In genomic region chr2:179441717-179442116, GRCm38 (mm10) we compare ENCODE assay signal across 11 mouse cellular contexts. TPM values are rescaled to one million over a fixed set of nuclear protein-coding genes. Genes with fewer than 3 reads are reported as not detected.
DNase-seq lines count a peak whose midpoint lies in the region; ATAC-seq and TF ChIP-seq lines count a peak whose summit lies in the region.
"Had no signal": no experiment of that assay in that cellular context is flagged by ENCODE, and none has a peak within 500 bp of the region (broad histone marks: within the 10 kb centered on the region; RNA-seq: fewer than 3 reads in every experiment).

No protein-coding gene starts in this region.

- no peaks in the 10 kb centered on the region for H3K36me3 ChIP-seq in forebrain, embryonic 12.5 days (replicated peaks)
- no peaks in the 10 kb centered on the region for H3K36me3 ChIP-seq in intestine, postnatal 0 days (ENCODE audit: control insufficient read depth, insufficient read depth)
- no peaks in the 10 kb centered on the region for H3K36me3 ChIP-seq in lung, postnatal 0 days (ENCODE audit: insufficient read depth, low read length)
- H3K36me3 ChIP-seq: G1E had no signal

- peaks cover 25% of the 10 kb centered on the region for H3K27me3 ChIP-seq in forebrain, embryonic 12.5 days
- peaks cover 30% of the 10 kb centered on the region for H3K27me3 ChIP-seq in intestine, postnatal 0 days (replicated peaks; ENCODE audit: control insufficient read depth, insufficient read depth, low read length)
- peaks cover 19% of the 10 kb centered on the region for H3K27me3 ChIP-seq in lung, postnatal 0 days (replicated peaks; ENCODE audit: insufficient read depth, low read length)

- H3K4me1 ChIP-seq in forebrain, embryonic 12.5 days = peaks cover 28% of the 10 kb centered on the region
- peaks cover 7% of the 10 kb centered on the region; the same call in 1 of the 2 replicates for H3K4me1 ChIP-seq in intestine, postnatal 0 days (replicated peaks; ENCODE audit: control insufficient read depth, insufficient read depth, low read length)
- H3K4me1 ChIP-seq in lung, postnatal 0 days (ENCODE audit: insufficient read depth, low read depth, low read length) = no peaks in the 10 kb centered on the region

- ATAC-seq in forebrain, embryonic 12.5 days (ENCODE audit: low FRiP score) = peak; percentile 45
- ATAC-seq in intestine, postnatal 0 days = peak; percentile 3; the same call in 1 of the 2 replicates
- ATAC-seq in lung, postnatal 0 days = peak; percentile 37

- TF ChIP-seq CTCF in left cerebral cortex, adult 2 months (IDR thresholded peaks at IDR 0.05) = no peak
- no peak for TF ChIP-seq CTCF in intestine, postnatal 0 days (IDR thresholded peaks at IDR 0.05; ENCODE audit: low read depth)
- TF ChIP-seq CTCF in lung, postnatal 0 days (IDR thresholded peaks at IDR 0.05) = no peak

- intact Hi-C loops in left cerebral cortex, adult 2 months (cut with DNase I) = loop anchor here (2.0 to 5.0 kb wide), 2 partner anchors 76 to 433 kb away; no protein-coding TSS in a partner anchor
- intact Hi-C loops in left cerebral cortex, postnatal 14 days (cut with DNase I) = loop anchor here (5.0 kb wide), 1 partner anchor 431 kb away; no protein-coding TSS in a partner anchor
- intact Hi-C loops in left cerebral cortex, postnatal 36 days (cut with DNase I) = loop anchor here (5.0 to 10.0 kb wide), 3 partner anchors 233 to 867 kb away; no protein-coding TSS in a partner anchor

- 5% methylated on average over 8 of the region's 8 CpGs for WGBS in forebrain, embryonic 12.5 days
- 36% methylated on average over 8 of the region's 8 CpGs for WGBS in intestine, postnatal 0 days
- 11% methylated on average over 8 of the region's 8 CpGs for WGBS in lung, postnatal 0 days

- H3K9ac ChIP-seq in forebrain, embryonic 12.5 days = peak overlapping the region; percentile 84
- H3K9ac ChIP-seq in intestine, postnatal 0 days (ENCODE audit: low read depth, low read length) = 0 out of 2 replicates have a peak overlapping the region, but pooled peaks have one; percentile 42
- H3K9ac ChIP-seq in lung, postnatal 0 days (replicated peaks; ENCODE audit: low read depth) = 0 out of 2 replicates have a peak overlapping the region, but pooled peaks have one; percentile 19

- H3K27ac ChIP-seq in left cerebral cortex, adult 2 months = peak overlapping the region; percentile 57; the same call in 1 of the 2 replicates
- H3K27ac ChIP-seq in forebrain, embryonic 12.5 days = peak overlapping the region; percentile 78
- H3K27ac ChIP-seq in intestine, postnatal 0 days (ENCODE audit: low read depth, low read length) = no peak overlapping the region
- no peak overlapping the region for H3K27ac ChIP-seq in lung, postnatal 0 days (ENCODE audit: low read length)

- H3K9me3 ChIP-seq in forebrain, embryonic 12.5 days = no peaks in the 10 kb centered on the region
- H3K9me3 ChIP-seq in intestine, postnatal 0 days (ENCODE audit: control insufficient read depth) = no peaks in the 10 kb centered on the region
- no peaks in the 10 kb centered on the region for H3K9me3 ChIP-seq in lung, postnatal 0 days (ENCODE audit: low read length)

- peak overlapping the region; percentile 77 for H3K4me3 ChIP-seq in left cerebral cortex, adult 2 months
- H3K4me3 ChIP-seq in forebrain, embryonic 12.5 days (replicated peaks) = peak overlapping the region; percentile 81
- peak overlapping the region; percentile 60 for H3K4me3 ChIP-seq in intestine, postnatal 0 days (ENCODE audit: low read depth, low read length)
- H3K4me3 ChIP-seq in lung, postnatal 0 days (ENCODE audit: low read depth, low read length) = peak overlapping the region; percentile 55

- peak in 1 of 2 experiments; percentile 11 for DNase-seq in left cerebral cortex, adult 2 months (ENCODE audit: extremely low spot score in 1 of 2, low spot score in 2 of 2)
- no peak for DNase-seq in left cerebral cortex, postnatal 14 days (ENCODE audit: low spot score in 2 of 2)
- peak; percentile 13 for DNase-seq in lung, postnatal 0 days (ENCODE audit: low spot score)
- no peak for DNase-seq in natural killer cell, adult 2 months (ENCODE audit: low spot score in 2 of 2)
- DNase-seq in left cerebral cortex, postnatal 36 days (ENCODE audit: low spot score in 2 of 2) = no peak
- no peak for DNase-seq in thymus, postnatal 25 days

- H3K4me2 ChIP-seq in forebrain, embryonic 12.5 days = peak overlapping the region; percentile 96
- peak overlapping the region; percentile 99 for H3K4me2 ChIP-seq in intestine, postnatal 0 days (replicated peaks; ENCODE audit: low read depth)
- H3K4me2 ChIP-seq in lung, postnatal 0 days (replicated peaks; ENCODE audit: low read depth, low read length) = peak overlapping the region; percentile 94

- no peak for TF ChIP-seq EP300 in lung, postnatal 0 days (IDR thresholded peaks at IDR 0.05)

RNA-seq across cellular contexts. Expression of gene Cdh4, which starts 0.5 kb away (rescaled TPM):
- total RNA-seq in left cerebral cortex, adult 2 months (2021) = 10 to 100 TPM; 24.4 to 30.6 TPM
- total RNA-seq in left cerebral cortex, postnatal 14 days (2021) = 10 to 100 TPM; 23.8 to 28.8 TPM
- polyA plus RNA-seq in forebrain, embryonic 12.5 days (2016; fragmentation: Nextera tagmentation; extraction: Ambion mirVana) = 29.4 and 30.7 TPM in 2 replicates
- 2.4 and 3.0 TPM in 2 replicates for polyA plus RNA-seq in intestine, postnatal 0 days (2015; fragmentation: Nextera tagmentation; extraction: Ambion mirVana)
- polyA plus RNA-seq in lung, postnatal 0 days (2015; fragmentation: Nextera tagmentation; extraction: Ambion mirVana) = 2.6 and 3.4 TPM in 2 replicates
- total RNA-seq in left cerebral cortex, postnatal 36 days (2021) = 10 to 100 TPM; 19.0 to 31.0 TPM
- total RNA-seq: neutrophil, adult 5-6 weeks had no signal
- polyA plus RNA-seq: erythroblast, embryonic 14.5 days; G1E had no signal

Comparison
In these comparisons a context has a peak if more than half of its experiments do, and no peak if none do; other contexts are left out.
1. H3K27ac ChIP-seq: peak in left cerebral cortex, adult 2 months (single experiment) and forebrain, embryonic 12.5 days (single experiment); none in intestine, postnatal 0 days (single experiment) and lung, postnatal 0 days (single experiment).
2. H3K9ac ChIP-seq: peak in every context shown above with its lines; median percentile 84 in forebrain, embryonic 12.5 days; 42 in intestine, postnatal 0 days; 19 in lung, postnatal 0 days.
3. Peak in every context shown above with its lines, with median percentiles within 50 percentile points of each other: H3K4me3 ChIP-seq, ATAC-seq and H3K4me2 ChIP-seq.